Mouse (Mus musculus) ZHBTc4 (cell line): ENCODE measurements around the gene Psg22.
"Not testable (repeated sequence)": the region's sequence is repeated elsewhere in the genome, so short reads cannot be mapped to it uniquely, and the experiment has no call there.

Source experiments
- DNase-seq: peaks from one replicate; pipeline ENCODE4 v3.0.0-alpha.2; 2011; ENCODE audit warnings: low read depth, low spot score

Gene Psg22

DNA sequence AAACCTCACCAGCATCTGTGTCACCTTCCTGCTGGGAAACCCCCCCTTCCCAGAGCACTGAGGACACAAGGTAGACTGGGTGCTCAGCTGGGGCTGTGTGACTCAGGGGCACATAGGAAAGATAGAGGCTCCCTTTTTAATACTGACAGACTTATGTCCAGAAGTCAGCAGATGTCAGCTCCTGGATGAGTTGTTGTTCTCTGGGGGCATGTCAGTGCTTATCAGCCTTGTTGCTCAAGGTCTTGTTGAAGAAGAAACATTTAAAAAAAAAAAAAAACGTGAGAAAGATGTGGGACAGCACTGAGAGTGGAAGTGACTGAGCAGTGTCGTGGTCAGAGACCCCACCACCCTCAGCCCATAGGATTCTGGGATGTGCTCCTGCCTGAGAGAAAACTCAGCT is at the start of gene Psg22:
TSS of gene Psg22 (plus strand) at position 301 of the 400 bp plus-strand sequence.
- no peak for DNase-seq

DNA sequence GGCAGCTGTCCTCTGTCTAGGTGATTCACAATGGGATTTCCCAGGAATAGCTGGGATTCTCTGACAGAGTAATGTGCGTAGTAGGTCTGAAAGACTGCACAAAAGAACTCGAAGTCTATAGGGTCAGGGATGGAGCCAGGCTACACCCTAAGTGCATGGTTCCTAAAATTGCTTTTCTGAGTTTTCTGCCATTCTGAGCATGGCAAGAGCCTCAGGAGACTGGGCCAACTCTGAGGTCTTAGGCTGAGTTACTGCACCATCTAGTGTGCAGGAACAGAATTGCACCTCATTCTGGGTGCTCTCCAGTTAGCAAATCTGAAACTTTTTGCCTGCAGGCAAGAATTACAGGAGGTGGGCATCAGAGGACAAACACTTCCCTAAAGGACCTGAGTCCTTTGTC is 38.1 kb upstream of the Psg22 start:
- DNase-seq, result peak; percentile 63

DNA sequence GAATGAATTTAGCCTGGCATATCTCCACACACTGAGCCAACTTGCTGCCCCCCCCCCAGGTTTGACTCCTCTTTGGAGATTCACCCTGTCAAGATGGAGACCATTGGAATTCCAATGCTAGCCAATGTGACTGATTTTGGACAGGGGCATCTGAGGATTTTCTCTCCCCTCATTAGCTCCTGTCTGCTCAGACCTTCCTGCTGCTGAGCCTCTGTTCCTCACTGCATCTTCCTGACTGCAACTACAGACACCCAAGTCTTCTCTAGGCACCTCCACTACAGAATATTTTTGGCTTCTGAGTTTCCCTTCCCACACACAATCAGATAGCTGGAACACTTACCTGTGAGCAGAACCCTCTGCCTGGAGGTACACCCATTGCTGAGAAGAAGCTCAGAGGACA is 32.3 kb upstream of the Psg22 start:
- no peak for DNase-seq

DNA sequence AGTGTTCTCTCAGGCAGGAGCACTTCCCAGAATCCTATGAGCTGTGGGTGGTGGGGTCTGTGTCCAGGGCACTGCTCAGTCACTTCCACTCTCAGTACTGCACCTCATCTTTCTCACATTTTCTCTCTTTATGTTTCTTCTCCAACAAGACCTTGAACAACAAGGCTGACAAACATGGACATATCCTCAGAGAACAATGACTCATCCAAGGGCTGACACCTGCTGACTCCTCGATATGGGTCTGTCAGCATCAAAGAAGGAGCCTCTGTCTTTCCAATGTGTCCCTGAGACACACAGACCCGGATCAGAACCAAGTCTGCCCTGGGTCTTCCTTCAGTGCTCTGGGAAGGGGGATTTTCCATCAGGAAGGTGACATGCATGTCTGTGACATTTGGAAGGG is 31.8 kb upstream of the Psg22 start, which contains the start of gene Psg20:
TSS of gene Psg20 (minus strand) at position 101 of the 400 bp plus-strand sequence.
- DNase-seq, result no peak

DNA sequence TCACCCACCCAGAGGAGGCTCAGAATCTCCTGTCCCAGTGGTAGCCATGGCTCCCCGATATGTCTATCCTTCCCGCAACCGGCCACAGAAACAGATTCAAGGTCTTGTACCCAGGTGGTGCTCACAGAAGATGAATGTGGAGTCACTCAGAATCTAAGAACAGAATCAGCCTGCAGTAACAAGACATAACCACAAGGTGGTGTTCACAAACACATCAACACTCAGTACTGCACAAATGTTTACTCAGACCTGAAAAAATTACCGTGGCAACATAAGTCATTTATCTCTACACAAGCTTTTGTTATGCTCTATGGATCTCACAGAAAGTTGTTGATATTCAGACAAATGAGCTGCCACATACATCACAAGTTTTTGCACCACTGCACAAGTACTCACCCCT is 7.6 kb upstream of the Psg22 start:
- peak; percentile 18 for DNase-seq

DNA sequence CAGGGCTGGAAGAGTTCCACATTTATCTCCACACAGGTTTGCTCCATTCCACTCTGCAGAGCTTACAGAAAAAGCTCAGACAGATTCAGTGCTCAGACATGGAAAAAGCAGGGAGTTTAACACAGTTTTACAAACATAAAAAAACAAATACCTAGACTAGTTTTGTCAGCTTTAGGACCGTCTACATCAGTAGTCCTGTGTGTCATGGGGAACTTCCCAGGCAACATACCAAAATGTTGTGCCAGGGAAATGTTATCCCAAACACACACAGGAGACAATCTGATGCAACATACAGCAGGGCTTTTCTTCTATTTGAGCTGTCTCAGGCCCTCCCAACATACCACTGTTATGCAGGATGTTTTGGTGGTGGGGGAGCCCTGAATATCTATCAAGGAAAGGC is 7.0 kb upstream of the Psg22 start:
- DNase-seq, result no peak

DNA sequence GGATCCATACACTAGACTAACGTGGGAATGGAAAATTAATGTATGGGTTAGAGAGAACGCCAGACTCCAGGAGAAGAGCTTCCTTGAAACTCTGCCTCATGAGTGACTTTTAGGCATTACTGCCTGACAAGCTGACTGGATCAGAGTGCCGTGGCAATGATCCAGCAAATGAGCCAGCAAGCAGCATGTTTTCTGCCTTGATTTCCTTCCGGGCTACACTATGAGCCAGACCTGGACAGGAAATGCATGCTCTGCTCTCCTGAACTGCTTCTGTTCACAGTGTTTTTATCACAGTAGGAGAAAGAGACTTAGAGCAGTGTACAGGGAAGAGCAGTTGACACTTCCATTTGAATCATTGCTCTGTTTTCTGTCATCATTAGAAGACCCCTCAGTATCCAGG is 2.3 kb upstream of the Psg22 start:
- DNase-seq, result no peak

DNA sequence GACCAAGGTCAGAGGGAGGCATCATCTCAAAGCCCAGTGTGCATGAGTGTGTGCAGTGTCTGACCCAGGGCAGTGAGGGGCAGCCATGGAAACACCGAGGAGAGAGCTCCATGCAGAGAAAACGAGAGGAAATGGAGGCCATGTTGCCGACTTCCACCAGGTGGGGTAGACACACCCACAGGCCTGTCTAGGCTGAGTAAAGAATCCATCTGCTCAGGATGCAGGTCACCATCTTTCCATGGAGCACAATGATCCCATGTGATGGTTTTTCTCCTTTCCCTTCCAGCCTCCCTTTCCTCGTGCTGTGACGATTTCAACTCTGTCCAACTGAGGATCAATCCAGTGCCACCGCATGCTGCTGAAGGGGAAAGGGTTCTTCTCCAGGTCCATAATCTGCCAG is 6.1 kb downstream of the Psg22 start:
- no peak for DNase-seq

DNA sequence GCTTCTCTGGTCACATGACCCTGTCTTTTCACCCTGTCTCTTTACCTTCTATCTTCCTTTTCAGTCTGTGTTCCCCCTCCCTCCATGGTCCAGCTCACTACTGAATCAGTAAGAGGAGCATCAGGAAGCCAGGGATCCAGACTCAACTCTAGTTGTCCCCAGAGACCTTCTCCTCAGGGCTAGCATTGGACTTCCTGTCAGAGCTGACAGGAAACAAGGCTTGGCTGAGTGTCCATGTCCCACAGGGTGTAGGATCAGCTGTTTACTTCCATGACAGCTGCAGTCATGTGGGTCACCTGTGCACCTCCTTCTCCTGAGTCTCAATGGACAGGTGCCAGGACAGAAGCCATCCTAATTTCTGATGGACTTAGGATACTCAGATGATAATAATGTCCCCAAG is 8.0 kb downstream of the Psg22 start:
- not testable (repeated sequence) for DNase-seq

DNA sequence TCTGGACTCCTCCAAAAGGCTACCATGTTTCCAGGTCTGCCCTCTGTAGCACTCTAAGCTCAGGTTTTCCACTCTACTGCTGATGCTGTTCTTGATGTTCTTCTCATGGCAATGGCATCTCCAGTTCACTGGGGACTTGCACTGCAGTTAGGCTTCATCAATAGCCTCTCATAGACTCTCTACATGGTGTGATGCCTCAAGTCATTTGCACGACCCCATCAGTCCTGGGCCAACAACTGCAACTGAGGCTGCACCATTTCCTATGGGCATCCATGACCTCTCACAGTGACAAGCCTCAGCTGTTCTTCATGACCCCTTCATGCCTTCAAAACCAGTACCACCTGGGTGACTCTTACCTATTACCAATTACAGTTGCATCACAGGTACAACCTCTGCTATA is 10.5 kb downstream of the Psg22 start:
- DNase-seq, result no peak

DNA sequence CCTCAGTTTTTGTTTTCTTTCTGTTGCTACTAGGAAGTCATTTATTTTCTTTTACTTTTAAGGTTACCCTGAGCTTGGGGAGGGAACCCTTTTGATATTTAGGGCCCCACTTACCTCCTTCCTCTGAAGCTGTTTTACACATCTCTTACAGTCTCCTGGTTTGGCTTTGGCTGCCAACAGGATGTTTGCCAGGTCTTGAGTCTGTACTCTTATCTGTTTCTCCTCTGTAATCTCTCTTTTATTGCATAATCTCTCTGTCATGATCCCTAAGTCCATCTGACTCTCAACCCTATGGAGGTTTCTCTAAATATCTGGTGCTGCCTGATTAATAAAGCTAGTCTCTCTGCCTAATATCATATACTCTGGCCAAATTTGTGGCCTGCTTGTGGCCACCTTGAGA is 15.2 kb downstream of the Psg22 start:
- DNase-seq, result no peak

DNA sequence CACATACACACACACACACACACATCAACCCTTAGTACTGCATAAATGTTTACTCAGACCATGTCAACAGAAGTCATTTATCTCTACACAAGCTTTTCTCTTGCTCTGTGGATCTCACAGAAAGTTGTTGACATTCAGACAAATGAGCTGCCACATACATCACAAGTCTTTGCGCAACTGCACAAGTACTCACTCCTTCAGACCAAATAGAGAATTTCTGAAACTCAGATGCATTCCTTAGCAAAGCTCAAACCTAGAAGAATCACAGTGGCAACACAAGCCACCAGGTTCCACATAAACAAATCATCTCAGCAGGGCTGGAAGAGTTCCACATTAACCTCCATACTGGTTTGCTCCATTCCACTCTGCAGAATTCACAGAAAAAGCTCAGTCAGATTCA is 16.6 kb downstream of the Psg22 start:
- no peak for DNase-seq

DNA sequence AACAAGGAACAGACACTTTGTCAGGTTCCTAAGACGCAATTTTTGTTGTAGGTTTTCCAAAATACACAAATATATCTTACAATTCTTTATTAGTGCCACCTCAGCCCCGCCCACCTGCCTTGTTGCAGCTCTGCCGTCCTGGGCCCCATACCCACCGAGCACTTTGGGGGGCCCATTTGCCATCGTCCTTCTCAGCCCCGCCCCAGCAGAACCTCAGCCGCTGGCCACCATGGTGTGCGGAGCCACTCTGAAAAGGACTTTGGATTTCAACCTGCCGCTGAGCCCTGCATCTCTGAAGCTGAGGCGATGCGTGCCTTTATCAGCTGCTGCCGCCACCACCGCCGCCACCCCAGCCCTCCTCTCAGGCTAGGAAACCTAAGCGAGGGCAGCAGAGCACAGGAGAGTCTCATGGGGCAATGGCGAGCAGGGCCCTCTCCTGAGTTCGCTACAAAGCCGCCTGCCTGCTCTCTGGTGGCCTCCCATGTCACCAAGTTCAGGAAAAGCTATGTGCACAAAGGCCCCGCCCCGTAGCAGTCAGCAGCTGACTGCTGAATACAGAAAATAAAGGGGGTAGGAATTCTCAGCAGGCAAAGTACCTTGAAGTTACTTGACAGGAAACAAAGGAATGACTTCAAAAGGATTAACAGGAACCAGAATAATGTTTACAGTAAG is 28.4 kb downstream of the Psg22 start:
- peak; percentile 93 for DNase-seq

DNA sequence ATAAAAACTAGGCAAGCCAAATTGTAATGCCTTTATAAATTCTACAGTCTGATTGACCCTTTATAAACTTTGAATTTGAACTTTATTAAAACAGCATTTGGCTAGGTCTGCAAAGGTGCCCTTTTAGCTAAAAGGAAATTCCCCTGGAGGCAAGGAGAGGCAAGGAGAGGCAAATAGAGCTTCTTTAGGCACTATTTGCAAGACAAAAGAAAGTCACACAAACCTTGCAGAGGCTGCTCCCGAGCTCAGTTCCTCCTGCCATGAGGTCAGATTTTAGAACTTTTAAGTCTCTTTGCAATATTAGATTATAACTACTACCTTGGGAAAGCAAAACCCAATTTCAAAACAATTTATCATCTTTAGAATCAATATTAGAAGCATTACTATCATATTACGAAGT is 29.5 kb downstream of the Psg22 start:
- DNase-seq, result peak; percentile 83

DNA sequence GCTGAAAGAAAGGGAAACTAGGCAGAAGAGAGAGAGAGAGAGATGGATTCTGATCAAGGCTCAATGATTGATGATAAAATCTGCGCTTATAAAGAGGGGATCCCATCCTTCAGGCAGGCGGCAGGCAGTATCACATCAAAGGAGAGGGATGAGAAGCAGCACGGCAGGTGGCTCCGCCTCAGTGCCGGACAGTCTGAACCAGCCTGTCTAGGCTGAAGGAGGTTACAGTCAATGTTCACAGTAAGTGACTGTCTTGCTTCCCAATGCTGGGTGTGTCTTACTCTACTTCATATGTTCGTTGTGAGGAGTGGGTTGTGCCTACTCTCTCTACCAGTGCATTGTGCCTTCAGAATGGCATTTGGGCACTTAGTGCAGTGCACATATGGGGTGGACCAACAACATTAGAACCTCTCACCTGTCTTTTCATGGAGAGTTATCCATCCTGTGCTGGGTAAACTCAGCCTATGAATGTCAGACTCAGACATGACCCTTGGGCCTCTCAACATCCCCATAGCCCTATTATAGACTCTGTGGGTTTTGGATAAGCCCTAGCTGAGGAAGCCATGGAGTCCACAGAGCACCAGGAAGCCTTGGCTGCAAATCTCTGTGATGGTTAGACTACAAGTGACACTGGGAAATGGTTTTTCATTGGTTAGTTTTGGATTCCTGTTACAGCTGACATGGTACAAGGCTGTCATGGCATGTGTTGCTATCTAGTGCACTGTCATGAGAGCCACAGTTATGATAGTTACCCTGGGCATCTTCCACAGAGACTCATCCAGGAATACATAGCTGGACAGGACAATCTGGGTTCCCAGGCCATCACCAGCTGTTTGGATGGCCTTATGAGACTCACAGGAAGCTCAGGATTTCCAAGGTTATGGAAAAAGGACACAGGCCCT is 31.4 kb downstream of the Psg22 start:
- DNase-seq, result peak; percentile 40

DNA sequence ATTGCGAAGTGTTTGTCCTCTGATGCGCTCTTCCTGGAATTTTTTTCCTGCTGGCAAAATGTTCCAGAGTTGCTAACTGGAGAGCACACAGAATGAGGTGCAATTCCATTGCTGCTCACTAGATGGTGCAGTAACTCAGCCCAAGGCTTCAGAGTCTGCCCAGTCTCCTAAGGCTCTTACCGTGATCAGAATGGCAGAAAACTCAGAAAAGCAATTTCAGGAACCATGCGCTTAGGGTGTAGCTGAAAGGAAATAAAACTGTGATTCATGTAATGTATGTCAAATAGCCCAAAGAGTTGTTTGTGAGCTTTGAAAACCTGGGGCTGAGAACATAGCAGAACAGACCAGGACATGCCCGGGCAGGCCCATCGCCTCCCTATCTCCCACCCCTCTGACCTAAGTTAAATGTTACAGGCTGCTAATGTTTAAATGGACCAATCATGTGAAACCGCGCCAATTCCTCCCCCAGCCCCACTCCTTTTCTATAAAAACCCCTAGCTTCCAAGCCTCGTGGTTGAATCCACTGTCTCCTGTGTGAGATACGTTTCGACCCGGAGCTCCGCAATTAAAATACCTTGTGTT is 32.1 kb downstream of the Psg22 start:
- peak; percentile 75 for DNase-seq

DNA sequence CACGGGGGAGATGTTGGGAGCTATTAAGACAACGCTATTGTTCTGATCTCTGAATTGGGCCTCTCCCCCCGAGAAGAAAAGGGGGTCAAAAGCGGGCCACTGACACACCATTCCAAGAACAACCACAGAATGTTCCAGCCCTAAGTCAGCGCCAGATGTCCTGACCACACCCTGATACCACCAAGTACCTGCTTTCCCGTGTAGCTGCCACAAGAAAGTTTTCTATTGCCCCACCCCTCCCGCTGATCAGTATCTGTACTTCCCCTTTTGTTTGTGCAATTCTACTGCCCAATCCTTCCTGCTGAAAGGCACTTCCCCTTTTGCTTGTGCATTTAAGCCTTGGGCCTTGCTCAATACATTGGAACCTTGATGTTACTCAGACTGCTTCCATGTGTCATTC is 42.3 kb downstream of the Psg22 start:
- not testable (repeated sequence) for DNase-seq

DNA sequence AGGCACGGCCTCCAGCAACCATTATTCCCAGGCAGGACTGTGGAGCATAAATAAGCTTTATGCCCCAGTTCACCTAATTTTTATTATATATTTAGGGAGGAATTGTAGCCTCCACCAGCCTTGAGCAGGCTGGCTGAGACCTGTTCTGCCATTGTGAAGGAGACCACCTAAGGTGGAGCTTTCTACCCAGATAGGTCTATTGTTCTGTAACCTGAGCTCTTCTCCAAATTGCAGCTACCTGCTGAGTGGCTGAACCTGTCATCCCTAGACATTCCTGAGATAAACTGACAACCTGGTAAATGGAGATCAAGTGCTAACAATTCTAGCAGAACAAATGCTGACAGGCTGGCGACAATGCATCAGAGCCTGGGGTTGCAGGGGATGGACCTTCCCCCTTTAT is 45.0 kb downstream of the Psg22 start:
- DNase-seq, result not testable (repeated sequence)
